Mouse (Mus musculus) gastrocnemius, postnatal 14 days (tissue): ENCODE data around the gene Rpl38. TPM values are rescaled to one million over a fixed set of nuclear protein-coding genes. Genes with fewer than 3 reads are reported as not detected.

ENCODE experiments used
- DNase-seq: peaks from one replicate; pipeline ENCODE4 v3.0.0; 2021; ENCODE audit warnings: mixed read lengths
- intact Hi-C: fragments of 180-260 bp; cut with DNase I; formaldehyde crosslinking; loops from one replicate; pipeline ENCODE4 v1.15.1; 2025; ENCODE audit warnings: low total_unique reads
- long read RNA-seq, 2 experiments: library from polyadenylated mRNA; stranded (forward); transcript quantifications; one replicate each; pipeline ENCODE4 v2.0.0; 2021
- total RNA-seq, 2 experiments: library from RNA; stranded (reverse); gene quantifications; 2 replicates each; pipeline ENCODE4 v1.2.3; 2021

Rpl38 gene
- 100 to 1,000 TPM; 832 to 884 TPM for total RNA-seq
- long read RNA-seq, experiment 1, transcript Rpl38-204 (5 exons, 371 nt): major isoform, 150 of 226 reads
- long read RNA-seq, experiment 1, transcript Rpl38-201 (5 exons, 364 nt): minor isoform, 63 of 226 reads
- long read RNA-seq, experiment 1, transcript Rpl38-203 (4 exons, 457 nt): minor isoform, 8 of 226 reads
- long read RNA-seq, experiment 1, partial matches to known transcripts: 2 of 226 reads
- long read RNA-seq, experiment 1, other reads (novel, unspliced or antisense): 1 of 226 reads
- long read RNA-seq, experiment 2, transcript Rpl38-204 (5 exons, 371 nt): major isoform, 206 of 281 reads
- long read RNA-seq, experiment 2, transcript Rpl38-203 (4 exons, 457 nt): minor isoform, 6 of 281 reads
- long read RNA-seq, experiment 2, transcript Rpl38-201 (5 exons, 364 nt): minor isoform, 63 of 281 reads
- long read RNA-seq, experiment 2, partial matches to known transcripts: 1 of 281 reads
- long read RNA-seq, experiment 2, other reads (novel, unspliced or antisense): 1 of 281 reads

DNA sequence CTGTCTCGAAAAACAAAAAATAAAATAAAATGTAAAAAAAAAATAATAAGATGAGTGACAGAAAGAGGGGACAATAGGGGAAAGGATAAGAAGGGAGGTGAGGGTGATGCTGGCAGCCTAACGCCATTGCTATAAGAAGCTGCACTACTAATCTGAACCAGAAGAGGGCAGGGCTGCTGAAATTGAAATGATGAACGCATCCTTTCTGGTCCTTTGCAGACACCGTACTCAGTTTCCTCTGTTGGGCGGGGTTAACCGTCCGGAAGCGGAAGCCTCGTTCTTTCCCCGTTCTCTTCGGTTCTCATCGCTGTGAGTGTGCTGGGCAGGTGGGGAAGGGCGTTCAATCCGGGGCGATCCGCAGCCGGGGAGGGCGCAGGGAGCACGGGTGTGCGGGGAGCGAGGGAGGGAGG is at the start of gene Rpl38:
Gene Rpl38 (plus strand): TSS at position 224 of the 410 bp plus-strand sequence.
- intact Hi-C loops: no loop called here
- peak; percentile 89 for DNase-seq

DNA sequence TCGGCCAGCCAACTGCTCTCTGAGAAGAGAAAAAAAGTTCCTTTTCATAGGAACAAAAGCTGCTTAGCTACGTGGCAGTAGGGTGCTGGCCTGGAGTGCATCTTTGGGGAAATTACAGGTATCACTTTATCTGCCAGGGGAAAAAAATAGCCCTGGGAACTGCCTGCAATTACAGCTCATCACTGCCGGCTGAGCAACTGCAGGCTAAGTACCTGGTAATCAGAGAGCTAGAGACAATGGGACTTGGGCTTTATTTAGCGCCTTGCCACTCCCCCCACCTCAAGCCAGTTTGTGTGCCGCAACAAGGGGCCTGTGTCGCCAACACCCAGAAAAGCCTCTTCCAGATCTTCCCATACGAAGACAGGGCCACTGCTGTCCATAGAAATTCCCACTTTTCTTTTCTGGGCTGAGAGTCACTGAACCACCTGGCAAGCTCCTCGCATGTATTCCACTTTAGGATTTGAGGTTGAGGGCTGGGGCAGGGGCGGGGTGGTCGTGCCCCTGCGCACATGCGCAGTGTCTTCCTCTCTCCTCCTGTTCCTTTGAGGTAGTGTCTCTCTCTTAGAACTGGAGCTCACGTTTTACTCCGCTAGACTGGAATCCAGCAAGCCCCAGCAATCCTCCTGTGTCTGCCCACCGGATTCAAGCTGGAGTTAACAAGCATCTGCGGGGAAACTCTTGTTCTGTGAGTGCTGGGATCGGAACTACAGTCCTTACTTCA is 49.5 kb upstream of the Rpl38 start:
- intact Hi-C loops: no loop called here
- no peak for DNase-seq

DNA sequence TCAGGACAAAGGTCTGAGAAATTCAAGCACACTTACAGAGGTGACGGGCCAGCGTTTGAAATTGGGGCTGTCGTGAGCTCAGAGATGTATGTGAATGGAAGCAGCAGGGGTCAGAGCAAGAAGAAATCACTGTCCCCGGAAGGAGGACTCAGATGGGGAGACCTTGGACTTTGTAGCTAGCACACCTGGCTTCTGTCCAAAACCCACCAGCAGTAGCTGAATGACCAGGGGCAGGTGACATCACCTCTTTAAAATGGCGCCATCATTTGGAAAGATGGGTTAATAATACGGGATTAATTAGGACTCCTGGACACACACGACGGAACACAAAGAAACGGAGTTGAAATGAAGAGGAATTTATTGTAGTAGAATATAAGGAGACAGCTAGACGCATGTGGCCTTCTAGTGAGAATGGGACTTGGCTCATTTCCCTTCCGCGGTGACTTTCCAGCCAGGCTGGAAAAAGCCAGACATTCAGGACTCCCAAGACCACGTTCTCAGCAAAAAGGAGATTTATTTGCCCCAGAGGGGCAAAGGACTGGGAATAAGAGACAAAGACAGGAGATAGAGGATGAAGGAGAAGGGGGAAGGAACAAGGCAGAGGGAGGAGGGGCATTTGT is 42.1 kb upstream of the Rpl38 start:
- intact Hi-C loops: no loop called here
- DNase-seq: no peak

DNA sequence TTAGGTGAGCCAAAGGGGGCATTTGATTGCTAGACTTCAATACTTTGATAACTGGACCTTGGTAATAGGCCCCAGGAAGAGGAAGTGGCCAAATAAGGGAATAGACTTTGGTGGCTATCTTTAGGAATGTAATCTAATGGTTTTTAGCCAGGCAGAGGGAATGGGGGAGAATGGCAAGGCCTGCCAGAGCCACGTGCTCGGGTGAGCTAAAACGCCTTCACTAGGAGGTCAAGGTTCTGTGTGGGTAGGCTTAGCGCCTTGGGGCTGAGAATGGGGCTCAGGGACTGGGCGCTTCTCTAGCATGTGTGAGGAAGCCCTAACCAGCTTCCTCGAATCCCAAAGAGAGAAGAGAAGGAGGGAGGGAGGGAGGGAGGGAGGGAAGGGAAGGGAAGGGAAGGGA is 41.3 kb upstream of the Rpl38 start:
- DNase-seq: no peak
- intact Hi-C loops: no loop called here

DNA sequence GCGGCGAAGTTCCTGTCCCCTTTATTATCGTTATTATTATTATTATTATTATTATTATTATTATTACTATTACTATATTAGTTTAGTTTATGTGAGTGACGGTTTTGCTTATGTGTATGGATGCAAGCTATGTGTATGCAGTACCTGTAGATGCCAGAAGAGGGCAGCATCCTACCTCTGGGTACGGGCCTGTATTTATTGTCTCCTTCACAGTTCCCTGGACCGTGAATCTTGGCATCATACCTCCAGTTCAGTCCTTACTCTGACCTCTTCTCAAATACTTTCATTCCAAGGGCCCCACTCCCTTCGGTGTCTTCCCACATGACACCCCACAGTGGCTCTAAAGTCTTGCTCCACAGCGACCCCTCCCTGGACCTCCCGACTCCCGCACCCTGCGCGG is 40.3 kb upstream of the Rpl38 start:
- DNase-seq: no peak
- intact Hi-C loops: no loop called here

DNA sequence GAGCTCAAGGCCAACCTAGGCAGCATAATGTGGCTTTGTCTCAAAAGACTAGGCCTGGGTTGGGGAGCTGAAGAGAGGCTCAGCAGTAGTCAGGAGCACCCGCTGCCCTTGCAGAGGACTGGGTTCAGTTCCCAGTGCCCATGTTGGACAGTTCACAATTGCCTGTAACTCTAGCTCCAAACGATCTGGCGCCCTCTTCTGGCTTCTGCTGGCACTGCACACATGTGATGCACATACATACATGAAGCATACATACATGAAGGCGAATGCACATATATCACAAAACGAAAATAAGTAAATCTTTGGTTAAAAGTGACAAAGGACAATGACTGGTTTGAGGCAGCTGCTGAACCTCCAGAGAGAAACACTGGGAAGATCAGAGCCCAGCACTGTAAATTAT is 38.3 kb upstream of the Rpl38 start:
- intact Hi-C loops: no loop called here
- DNase-seq: no peak

DNA sequence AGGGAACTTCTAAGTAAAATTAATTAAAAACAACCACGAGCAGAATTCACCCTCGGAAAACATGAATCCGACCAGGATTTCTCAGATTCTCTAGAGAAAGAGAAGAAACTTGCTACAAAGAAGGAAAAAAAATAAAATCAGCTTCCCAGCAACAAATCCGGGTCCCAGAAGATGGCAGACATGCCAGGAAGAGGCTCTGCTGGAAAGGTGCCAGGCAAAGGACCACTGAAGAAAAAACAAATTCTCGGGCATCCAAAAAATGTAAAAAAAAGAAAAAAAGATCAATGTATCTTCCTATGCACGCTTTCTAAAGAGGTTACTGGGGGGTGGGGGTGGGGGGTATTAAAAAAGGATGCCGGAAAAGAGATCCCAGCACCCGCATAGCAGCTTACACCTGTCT is 36.1 kb upstream of the Rpl38 start:
- intact Hi-C loops: no loop called here
- DNase-seq: no peak

DNA sequence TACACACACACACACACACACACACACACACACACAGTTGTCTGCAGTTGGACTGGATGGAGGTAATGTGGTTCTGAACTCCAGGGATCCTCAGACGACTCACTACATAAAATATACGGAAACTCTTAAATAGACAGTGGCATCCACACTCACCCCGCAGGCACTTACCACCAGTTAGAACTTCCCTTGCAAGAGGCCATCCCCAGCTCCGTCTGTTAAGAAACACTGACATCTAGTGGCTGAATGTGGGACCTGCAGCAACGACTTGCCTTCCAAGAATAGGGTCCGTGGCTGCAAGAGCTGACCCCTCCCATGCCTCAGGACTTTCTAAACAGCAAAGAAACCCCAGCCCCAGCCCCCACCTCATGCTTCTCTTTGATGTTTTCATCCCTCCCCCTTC is 32.0 kb upstream of the Rpl38 start:
- DNase-seq: peak; percentile 75
- intact Hi-C loops: loop anchor here (2.0 to 5.0 kb wide), 2 partner anchors 113 to 764 kb away; no protein-coding TSS in a partner anchor

DNA sequence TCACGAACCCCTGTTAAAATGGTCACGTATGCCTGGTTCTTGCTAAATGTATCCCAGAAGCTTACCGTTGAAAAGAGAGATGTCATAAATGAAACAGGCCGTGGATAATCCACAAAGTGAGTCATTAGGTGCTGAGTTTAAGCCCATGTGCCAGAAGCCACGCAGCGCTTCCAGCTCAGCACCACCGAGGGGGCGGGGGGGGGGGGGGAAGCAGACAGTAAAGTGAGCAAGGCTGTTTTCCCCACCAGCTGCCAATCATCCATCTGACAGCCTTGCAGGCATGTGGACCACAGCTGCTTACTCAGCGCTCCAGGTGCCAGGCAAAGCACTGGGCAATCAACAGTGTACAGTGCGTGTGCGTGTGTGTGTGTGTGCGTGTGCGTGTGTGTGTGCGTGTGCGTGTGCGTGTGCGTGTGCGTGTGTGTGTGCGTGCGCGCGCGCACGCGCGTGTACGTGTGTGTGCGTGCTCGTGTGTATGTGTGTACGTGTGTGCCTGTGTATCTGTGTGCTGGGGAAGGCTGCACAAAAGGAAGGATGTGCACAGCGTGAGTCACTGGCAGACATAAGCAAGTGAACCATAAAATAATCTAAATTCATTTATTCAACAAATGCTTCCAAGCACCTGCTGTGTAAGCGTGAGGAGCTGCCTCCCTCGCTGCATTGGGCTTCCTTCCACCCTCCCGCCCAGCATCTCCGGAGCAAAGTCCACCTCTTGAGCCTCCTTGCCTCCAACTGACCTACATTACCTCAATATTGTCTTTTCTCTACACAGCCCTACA is 31.4 kb upstream of the Rpl38 start:
- intact Hi-C loops: loop anchor here (2.0 to 5.0 kb wide), 2 partner anchors 114 to 765 kb away; no protein-coding TSS in a partner anchor

DNA sequence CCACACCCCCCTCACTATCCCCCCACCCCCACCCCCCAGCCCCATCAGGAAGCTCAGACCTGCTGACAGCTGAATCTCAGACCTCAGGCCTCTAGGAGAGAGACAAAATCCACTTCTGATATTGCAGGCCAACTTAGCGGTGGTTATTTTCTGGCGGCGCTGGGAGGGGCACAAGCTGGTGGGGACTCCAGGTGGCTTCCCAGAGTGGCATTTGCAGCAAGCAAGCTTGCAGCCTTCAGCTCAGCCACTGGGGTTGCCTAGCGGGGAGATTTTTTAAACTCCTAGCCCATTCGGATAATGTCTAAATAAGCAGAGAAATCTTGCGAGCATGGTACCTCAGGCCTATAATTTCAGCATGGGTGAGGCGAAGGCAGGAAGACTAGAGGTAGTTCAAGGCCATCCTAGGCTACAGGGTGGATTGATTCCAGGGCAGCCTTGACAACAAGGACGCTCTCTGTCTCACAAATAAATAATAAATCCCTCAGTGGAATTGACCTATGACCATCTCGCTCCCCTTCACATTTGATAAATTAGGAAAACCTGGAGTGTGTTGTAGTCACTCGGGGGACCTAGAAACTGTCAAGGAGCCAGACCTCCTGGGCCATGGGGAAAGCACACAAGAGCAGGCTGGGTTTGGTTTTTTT is 29.6 kb upstream of the Rpl38 start:
- intact Hi-C loops: loop anchor here (5.0 kb wide), 1 partner anchor 766 kb away; no protein-coding TSS in a partner anchor

More for the DNA sequence above, 31.4 kb upstream of the Rpl38 start:
- no peak for DNase-seq

DNA sequence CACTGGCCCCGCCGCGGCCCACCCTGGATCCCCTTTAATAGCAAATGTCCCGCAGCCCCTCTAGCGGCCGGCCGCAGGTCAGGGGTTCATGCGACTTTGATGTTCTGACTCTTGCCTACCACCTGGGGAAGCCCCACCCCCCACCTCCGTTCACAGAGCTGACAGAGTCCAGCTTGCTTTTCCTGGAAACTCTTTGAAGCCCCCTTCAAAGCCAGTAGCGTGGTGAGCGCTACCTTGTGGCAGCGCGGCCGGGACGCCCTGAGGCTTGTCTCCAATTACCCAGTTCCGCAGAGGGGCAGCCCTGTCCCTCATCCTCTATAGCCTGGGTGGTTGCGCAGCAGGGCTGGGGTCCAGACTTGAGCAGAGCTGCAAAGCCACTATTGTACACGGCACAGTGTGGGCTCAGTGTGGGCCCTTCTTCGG is 28.6 kb upstream of the Rpl38 start:
- no peak for DNase-seq
- intact Hi-C loops: loop anchor here (5.0 kb wide), 1 partner anchor 767 kb away; no protein-coding TSS in a partner anchor

More for the DNA sequence above, 29.6 kb upstream of the Rpl38 start:
- no peak for DNase-seq

DNA sequence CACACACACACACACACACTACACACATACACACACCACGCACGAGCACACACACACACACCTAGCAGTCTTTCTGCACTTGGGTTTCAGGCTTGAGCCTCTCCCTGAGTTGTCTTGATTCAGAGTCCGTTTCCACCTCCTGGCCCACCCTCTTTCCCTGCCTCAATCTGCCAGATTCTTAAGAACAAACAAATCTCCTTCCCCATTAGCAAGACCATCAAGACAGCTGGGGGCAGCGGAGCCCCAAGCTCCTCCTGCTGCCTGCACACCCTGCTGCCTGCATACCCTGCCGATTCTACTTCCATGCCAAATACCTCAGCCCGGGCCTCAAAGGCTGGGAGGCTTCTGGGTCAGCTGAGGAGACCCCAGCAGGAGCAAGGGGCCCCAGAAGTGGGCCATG is 27.7 kb upstream of the Rpl38 start:
- intact Hi-C loops: no loop called here

DNA sequence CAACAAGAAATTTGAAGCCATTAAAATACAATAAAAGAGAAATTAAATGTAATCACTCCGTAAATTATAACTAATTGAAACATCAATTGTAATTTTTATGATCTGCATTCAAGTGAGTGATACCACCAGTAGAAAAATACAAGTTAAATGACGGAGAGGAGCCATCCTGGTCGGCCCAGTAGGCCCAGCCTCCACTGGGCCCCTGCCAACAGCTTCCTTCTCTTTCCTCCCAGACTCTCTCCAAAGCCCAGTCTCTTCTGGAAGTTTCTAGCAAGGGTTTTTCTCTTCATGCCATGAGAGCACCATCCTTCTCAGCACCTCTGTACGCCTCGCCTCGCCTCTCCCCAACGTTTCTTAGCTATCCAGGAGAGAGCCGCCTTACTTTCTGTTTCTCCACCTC is 27.2 kb upstream of the Rpl38 start:
- intact Hi-C loops: no loop called here

More for the DNA sequence above, 27.7 kb upstream of the Rpl38 start:
- DNase-seq: no peak

DNA sequence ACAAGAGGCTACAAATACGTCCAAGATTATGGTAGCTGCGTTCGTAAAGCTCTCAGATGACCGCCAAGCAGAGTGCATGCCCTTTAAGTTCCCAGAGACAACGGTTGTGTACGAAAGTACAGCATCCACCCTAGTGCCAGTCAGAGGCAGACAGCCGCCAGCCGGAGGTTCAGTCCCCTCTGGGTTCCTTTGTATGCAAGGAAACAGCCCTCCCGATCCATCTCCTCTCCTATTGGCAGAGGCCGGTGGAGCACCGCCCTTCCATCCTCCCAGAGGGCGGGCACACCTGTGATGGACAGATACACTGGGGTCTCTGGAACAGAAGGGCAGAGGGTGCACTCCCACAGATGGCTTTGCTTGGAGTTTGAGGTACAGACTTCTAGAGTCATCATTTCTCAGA is 26.1 kb upstream of the Rpl38 start:
- intact Hi-C loops: no loop called here

More for the DNA sequence above, 27.2 kb upstream of the Rpl38 start:
- no peak for DNase-seq

DNA sequence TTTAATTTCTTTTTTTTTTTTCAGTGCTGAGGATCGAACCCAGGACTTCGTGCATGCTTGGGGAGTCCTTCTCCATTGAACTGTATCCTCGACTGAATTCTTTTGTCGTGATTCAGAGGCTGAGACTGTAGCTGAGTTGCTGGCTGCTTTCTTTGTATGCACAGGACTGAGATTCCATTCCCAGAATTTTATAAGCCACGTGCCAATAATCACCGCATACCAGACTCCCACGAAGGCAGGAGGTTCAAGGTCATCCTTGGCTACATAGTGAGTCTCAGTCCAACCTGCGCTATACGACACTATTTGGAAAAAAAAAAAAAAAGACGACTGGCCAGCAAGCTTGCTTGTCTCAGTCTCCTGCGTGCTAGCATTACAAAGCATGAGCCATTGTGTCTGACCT is 25.4 kb upstream of the Rpl38 start:
- intact Hi-C loops: no loop called here
- no peak for DNase-seq

More for the DNA sequence above, 26.1 kb upstream of the Rpl38 start:
- no peak for DNase-seq

DNA sequence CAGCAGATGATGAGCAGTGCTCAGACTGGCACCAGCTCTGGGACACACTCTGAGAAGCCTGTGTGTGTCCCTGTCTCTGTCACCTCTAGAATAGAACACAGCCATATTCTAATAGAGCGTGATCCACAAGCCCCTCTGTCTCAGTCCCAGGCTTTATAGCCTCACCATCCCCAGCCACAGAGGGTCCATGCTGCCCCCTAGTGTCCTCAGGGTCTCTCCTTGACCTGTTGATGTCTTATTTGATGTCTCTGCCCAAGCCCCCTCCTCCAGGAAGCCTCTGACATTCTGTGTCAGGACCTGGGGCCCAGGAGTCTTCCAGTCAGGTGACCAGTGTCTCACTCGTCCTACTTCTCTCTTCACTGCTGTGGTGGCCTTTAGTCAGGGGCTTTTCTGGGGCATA is 24.2 kb upstream of the Rpl38 start:
- no peak for DNase-seq
- intact Hi-C loops: no loop called here

DNA sequence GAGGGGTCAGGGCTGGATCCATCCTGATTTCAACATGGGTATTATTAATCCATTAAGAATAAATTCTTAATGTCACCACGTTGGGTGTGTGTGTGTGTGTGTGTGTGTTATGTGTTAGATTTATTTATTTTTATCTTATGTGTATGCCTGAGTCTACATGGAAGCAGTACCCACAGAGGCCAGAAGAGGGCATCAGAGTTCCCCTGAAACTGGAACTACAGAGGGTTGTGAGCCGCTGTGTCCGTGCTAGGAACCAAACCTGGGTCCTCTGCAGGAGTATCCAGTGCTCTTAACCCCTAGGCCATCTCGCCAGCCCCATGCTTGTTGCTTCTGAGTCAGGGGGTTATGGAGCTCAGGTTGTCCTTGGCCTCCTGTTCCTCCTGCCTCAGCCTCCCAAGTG is 18.8 kb upstream of the Rpl38 start:
- intact Hi-C loops: no loop called here
- no peak for DNase-seq

DNA sequence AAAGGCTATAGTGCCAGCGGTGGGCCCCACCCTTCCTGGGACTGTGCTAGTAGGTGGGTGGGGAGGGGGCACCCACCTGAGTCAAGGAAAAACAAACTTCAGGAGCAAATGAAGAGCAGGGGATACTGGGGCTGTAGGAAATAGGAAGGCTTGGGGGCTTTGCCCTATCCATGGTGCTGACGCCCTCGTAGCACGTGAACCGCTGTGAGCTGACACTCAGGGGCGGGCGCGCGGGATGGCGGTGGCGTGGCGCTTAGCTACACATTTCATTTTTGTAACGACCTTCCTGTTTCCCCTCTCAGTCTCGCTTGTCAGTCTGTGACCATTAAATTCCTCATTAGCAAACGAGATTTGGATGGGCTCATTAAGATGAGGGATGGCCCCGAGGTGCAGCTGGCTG is 15.8 kb upstream of the Rpl38 start:
- intact Hi-C loops: no loop called here
- no peak for DNase-seq

DNA sequence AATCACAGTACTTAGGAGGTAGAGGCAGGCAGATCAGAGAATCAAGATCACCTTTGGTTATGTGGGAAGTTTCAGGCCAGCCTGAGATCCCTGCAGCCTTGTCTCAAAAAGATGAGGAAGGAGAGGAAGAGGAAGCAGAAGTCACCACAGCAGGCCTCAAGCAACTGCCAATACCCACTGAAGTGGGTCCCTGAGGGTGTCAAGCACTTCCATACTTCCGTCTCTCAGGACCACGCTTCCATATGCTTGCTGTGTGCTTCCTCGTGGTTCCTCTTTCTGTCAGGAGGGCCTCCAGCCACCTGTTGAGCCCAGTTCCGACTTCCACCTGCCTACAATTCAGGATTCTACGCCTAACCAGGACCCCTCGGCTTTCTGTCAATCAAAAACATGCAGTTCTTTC is 14.7 kb upstream of the Rpl38 start:
- intact Hi-C loops: no loop called here
- no peak for DNase-seq
